Mouse (Mus musculus): ENCODE data around the gene Rap1a. TPM values are rescaled to one million over a fixed set of nuclear protein-coding genes. Genes with fewer than 3 reads are reported as not detected.
"Not testable (repeated sequence)": the region's sequence is repeated elsewhere in the genome, so short reads cannot be mapped to it uniquely, and the experiment has no call there.

Gene Rap1a
- total RNA-seq, 2 experiments from 2014 or later: 81.0 to 87.5 TPM

DNA sequence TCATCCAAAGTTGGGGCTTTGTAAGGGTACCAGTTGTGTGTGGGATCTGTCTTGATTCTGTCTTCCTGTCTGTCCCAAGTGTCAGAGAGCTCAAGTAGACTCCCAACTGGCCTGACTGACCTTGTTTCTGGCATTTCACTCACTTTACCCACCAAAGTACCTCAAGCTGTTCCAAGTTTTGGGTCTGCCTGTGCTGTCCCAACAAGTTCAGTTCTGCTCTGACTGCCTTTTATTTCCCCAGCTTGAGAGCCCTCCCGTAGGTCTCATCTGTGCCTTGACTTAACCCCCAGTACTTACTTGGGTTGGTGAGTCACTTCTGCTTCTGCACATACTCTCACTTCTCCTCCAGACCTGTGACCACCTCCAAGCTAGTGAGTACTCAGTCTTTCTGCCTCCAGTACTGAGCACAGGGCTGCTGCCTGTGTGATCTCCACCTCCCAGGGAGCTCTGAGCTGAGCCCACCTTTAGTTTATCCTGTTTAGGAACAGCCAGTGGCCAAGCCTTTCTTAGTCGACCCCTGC, 79.4 kb downstream of the Rap1a start:
- intact Hi-C loops (cut with DNase I): no loop called here
- DNase-seq: no peak

DNA sequence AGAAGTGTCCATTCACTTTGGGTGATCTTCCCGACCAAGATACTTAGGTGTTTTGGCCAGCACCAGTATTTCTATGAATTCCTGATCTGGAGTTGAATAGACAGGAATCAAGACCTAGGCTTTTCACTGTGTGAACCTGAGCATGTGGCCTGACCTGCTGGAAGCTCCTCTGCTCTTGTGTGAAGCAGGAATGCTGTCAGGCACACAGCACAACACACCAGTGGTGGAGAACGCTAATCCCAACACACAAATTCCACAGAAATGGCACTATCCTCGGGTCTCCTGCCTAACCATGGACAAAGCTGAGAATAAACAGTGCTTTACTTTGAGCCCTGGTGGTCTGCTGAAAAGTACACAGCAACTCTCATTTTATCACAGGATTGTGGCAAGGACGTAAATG, 80.6 kb downstream of the Rap1a start:
- intact Hi-C loops (cut with DNase I): no loop called here
- DNase-seq: no peak

DNA sequence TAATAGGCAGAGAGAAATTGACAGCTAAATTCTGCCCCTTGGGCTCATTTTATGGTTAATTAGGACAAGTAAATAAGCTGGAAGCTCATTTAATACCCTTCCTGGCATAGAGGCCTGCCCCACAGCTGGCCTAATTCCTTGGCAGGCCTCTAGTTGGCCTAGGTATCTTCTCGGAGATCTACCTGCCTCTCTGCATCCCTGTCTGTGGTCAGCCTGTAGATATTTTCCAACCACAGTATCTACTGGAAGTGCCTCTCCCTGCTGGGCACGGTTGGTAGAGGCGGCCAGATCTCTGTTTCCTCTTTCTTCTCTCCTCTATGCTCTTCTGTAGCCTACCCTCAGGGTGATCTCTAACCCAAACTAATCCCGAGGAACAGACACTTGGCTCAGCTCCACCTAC, 81.2 kb downstream of the Rap1a start:
- intact Hi-C loops (cut with DNase I): no loop called here
- no peak for DNase-seq

DNA sequence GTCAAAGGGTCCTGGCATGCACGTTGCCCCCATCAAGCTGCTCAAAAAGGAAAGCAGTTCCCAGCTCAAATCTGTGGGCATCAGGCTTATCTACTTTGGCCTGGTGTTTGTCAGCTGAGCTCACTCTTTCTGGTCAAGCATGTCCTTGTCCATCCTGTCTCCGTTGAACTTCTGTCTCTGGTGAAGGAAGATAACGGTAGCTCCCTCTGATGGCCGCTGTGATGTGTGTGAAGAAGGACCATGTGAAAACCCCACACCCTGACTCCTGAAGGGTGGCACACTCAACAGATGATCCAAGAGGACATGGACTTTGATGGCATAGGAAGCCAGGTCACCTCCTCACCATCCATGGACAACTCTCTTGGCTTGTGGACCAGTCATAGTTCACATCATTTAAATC, 82.4 kb downstream of the Rap1a start:
- intact Hi-C loops (cut with DNase I): no loop called here
- no peak for DNase-seq

DNA sequence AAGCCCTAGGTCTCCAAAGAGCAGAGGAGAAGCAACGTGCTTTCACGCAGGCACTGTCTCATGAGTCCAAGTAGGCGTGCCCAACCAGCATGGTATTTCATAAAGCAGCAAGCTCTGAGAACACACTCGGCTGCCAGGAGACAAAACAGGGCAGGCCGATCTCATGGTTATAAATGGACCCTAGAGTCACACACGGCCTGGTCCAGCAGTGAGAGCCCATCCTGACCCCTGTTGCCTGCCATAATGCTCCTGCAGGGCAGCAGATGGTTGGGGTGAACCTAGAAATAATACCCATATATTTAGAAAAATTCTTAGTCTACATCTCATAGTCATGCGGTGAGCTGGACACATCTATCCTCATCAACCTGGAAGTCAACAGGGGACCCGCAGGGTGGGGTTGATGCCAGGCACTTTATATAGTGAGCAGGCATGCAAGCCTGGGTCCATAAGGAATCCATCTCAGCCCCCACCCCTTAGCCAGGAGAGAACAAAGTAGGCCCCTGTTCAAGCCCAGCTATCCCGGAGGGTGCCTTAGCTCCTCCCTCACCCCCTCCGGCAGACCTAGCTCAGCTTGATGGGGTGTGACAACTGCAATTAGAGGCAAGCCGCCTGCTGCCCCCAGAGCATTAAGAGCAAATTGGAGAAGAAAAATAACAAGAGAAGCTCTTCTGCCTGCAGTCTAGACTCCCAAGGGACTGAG, 83.1 kb downstream of the Rap1a start:
- peak; percentile 21 to 32 for DNase-seq
- intact Hi-C loops (cut with DNase I): no loop called here

DNA sequence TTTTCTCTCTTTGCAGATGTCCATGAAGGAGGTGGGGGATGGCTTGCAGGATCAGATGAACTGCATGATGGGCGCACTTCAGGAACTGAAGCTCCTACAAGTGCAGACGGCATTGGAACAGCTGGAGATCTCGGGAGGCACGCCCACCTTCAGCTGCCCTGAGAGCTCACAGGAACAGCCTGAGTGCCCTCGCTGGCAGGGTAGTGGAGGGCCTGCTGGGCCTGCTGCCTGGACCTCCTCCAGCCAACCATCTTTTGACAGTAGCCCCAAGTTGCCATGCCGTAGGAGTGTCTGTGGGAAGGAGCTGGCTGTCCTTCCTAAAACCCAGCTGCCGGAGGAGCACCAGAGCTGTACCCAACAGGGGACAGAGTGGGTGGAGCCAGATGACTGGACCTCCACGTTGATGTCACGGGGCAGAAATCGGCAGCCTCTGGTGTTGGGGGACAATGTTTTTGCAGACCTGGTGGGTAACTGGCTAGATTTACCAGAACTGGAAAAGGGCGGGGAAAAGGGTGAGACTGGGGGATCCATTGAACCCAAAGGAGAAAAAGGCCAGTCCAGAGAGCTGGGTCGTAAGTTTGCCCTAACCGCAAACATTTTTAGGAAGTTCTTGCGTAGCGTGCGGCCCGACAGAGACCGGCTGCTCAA, 84.7 kb downstream of the Rap1a start:
- peak; percentile 24 to 27 for DNase-seq
- intact Hi-C loops (cut with DNase I): no loop called here

DNA sequence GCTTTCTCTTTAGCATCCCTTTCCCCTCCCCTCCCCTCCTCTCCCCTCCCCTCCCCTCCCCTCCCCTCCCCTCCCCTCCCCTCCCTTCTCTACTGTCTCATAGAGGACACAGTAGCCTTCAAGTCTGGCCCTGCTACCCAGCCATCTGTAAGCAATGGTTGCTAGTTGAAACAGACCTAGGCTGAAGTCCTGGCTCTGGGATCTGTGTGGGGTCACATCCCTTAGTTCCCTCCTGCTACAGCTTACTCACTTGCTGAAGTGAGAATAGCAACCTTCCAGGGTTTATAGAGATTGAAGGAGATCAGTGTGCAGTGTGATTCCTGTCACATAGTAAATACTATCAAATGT, 86.3 kb downstream of the Rap1a start:
- DNase-seq: no peak

DNA sequence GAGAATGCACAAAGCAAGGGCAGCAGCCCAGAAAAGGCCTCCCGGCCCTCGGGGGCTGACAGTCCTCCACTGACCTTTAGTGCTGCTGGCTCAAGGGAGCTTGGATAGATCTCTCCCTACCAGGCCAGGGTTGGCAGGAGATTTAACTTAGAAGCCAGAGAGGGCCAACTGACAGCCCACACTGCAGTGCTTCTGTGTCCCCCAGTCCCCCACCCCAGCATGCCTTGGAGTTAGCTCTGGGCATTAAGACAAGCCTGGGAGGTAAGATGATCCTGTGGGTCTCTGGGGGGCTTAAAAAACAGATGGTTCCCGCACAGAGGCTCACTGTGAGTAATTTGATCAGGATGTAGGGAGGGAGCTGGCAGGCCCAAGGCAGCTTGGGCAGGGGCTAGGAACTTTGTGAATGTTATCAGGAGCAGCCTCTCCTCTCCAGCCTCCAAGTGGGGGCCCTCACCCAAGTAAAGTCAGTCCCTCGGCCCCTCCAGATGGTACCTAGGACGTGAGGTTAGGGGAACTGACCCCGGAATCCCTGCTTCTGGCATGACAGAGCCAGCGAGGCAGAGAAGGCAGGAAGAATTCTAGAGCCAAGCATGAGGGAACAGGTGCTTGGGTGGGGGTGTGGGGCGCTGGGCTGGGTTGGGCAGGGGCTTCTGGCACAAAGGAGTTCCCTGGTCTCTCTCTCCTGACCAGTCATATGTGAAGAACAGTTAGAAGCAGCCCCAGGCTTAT, 86.9 kb downstream of the Rap1a start:
- DNase-seq: peak; percentile 17 to 50
- intact Hi-C loops (cut with DNase I): no loop called here

More for the DNA sequence above, 86.3 kb downstream of the Rap1a start:
- intact Hi-C loops (cut with DNase I): no loop called here

DNA sequence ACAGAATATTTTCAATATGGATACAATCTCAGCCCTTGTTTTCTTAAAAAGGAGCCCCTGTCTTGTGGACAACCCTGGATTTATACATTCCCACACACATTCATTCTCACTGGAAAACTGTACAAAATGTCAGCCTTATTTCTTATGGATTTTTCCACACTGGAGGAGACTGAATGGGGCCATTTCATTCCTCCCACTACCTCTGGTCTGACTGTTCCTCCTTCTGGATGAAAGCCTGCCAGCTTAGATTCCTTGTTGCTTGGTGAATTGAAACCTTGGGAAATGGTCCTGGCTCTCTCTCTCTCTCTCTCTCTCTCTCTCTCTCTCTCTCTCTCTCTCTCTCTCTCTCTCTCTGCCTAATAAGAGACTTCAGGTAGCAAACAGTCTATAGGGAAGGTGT, 88.3 kb downstream of the Rap1a start:
- intact Hi-C loops (cut with DNase I): no loop called here
- DNase-seq: no peak

DNA sequence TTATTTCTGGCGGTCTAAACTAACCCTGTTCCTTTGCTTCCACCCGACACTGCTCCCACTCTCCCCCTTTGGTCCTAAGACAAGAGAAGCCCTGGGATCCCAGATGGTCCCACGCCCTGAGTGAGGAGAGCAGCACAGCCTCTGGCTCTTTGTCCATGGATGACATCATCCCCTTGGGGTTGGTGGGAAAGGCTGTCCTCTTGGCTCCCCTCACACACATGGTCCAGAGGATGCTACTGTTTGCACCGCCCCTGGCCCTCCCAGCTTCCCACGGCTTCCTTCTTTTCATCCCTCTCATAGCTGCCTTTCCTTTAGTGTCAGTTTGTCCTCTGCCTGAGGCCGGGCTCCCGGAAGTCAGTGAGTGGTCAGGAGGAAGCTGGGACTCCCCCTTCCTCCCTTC, 89.4 kb downstream of the Rap1a start:
- intact Hi-C loops (cut with DNase I): no loop called here
- peak; percentile 38 to 67 for DNase-seq

DNA sequence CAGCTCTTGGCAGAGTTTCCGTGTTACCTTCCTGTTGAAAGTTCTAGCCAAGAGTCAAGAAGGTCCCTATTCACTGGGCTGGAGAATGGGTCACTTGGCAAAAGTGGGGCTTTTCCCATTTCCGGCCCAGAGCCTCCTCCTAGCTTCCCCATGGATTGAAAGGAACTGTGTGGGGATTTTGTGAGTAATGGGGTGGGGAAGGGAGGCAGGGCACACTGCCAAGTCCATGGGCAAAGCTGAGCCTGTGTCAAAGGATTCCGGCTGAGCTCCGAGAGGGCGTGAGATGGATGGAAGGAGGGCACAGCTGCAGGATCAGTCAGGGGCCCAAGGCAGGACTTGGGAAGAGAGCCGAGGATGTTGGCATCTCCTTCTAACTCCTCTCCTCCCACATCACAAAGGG, 90.9 kb downstream of the Rap1a start:
- DNase-seq: peak in 1 of 2 experiments; percentile 25
- intact Hi-C loops (cut with DNase I): no loop called here

DNA sequence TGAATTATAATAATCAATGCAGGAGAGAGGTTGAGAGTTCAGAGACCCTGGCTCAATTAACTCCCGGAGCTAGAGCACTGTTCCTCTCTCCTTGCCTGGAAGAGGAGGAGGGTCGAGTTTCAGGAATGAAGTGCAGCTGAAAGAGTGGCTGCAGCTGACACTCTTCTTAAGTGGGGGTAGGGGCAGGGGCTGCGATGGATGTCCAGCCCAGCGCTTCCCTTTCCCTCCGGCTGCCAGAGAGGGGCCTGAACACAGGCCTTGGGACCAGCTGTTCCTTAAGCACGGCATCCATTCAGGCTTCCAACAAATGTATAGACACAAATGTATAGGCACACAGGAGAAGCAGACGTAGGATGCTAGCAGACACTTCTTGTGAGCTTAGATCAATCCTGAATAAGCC, 93.5 kb downstream of the Rap1a start:
- no peak for DNase-seq
- intact Hi-C loops (cut with DNase I): no loop called here

DNA sequence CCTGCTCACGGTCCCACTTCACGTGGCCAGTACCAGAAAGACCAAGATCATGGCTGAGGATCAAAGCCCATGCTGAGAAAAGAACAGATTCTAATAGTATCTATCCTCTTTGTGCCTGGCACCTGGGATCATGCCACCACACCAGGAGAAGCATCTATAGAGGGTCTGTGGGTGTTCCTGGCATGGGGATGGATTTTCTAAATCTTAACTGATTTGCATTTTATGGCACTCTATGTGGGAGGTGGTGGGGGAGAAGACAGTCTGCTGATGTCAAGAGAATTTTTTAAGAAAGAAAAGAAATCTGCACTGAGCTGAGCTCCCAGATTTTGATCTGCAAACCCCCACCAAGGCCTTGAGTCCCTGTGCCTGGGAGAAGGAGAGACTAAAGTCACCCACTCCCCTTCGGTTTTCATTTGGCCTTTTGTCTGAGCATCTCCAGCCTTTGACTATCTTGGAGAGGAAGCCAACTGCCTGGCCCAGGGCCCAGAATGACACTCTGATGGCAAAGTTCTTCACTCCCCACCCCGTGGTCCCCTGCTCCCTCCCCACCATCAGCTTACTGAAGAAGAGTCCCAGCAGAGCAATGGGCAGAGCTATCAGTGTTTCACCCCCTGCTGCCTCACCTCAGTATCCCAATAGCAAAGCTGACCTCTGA, 94.6 kb downstream of the Rap1a start:
- intact Hi-C loops (cut with DNase I): no loop called here
- no peak for DNase-seq

DNA sequence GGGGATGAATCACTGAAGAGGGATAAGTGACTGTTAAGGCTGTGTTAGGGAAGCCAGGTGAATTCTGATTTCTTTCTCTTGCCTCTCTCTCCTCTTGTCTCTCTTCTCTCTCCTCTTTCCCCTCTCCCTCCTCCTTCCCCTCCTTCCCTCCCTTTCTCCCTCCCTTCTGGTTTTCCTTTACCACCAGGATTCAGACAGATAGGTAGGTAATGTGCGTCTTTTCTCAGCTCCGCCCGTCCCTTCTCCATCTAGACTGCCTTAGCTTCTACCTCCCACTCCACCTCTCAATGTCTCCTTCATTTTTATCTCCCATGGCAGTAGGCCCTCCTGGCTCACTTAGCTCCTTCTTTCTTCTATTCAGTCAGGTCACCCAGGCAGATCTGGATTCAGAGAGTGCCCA, 95.6 kb downstream of the Rap1a start:
- intact Hi-C loops (cut with DNase I): no loop called here
- DNase-seq: no peak

DNA sequence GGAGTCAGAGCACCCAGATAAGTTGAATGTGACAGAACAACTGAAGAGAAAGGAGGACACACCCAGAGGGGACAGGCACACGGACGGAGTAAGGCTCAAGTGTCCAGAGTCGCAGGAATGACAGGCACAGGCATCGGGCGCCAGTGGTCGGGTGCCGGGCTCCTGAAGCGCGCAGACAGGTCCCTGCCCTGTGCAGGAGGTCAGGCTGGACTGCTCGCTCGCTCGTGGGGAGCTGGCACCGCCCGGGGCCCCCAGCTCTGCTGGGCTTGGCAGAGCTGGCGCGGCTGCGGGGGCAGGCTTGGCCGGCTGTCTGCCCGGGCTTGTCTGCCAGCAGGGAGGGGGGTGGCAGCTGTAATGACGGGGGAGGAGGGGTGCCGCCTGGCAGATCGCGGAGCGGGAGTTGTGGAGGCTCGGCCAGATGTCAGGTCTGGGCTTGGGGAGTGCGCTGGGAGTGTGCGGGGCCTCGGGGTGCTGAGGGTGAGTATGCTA, 96.0 kb downstream of the Rap1a start:
- peak; percentile 47 to 57 for DNase-seq
- intact Hi-C loops (cut with DNase I): no loop called here

DNA sequence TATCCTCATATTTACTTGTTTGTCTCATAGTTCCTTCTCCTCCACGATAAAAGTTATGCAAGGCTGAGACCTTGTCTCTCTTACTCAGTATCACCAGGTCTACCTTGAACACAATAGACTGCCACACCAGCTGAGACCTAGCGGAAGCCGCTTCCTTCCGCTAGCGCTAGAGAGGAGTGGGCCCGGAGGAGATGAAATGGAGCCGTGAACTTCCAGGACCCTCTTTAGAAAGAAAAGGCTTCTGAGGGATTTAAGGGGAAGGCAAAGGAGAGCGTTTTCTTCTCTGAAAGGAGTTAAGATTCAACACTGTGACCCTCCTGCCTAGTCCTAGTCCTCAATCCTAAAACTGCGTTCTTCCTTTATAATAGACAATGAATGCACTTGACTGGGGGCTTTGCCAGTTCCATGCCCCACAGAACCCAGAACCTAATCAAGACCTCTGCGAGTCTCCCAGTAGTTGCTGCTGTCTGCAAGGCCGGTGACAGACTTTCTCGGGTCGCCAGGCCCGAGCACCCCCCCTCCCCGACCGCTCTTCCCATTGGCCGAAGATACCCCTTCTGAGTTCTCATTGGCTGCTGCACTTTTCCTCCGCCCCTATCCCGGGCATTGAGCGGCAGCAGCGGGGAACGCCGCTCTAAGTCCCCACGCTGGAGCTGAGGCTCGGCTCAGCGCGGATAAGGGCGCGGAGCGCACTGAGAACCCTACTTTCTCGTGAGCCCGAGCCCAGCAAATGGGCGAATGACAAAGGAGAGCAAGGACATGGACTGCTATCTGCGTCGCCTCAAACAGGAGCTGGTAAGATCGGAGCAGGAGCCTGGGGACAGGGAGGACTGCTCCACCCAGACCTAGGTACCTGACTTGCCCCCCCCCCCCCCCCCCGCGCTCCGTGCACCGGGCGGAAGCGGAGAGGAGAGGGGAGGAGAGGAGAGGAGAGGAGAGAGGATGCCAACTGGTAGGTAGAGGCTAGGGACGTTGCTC, 96.8 kb downstream of the Rap1a start, which contains the start of gene Inka2:
Gene Inka2, plus strand, starts transcription at position 569 of the 978 bp plus-strand sequence.
- intact Hi-C loops (cut with DNase I): no loop called here
- DNase-seq: peak; percentile 66 to 75

DNA sequence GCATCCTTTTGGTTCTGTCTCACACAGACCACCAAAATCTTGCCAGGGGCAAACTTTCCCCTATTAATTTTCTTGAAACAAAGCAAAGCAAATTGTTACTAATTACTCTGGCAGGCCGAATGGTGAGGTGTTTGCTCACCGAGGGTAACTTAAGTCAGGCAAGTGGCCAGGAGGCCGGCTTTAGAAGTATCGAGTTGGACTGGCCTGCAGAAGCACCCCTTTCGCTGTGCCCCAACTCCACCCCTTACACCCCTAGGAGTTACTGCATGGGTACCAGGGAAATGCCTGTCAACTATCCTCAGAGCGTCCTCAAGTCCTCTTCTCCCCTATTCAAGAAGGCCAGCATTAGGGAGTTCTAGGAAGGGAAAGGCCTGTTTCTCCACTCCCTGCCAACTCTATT, 97.6 kb downstream of the Rap1a start:
- intact Hi-C loops (cut with DNase I): no loop called here
- DNase-seq: no peak

DNA sequence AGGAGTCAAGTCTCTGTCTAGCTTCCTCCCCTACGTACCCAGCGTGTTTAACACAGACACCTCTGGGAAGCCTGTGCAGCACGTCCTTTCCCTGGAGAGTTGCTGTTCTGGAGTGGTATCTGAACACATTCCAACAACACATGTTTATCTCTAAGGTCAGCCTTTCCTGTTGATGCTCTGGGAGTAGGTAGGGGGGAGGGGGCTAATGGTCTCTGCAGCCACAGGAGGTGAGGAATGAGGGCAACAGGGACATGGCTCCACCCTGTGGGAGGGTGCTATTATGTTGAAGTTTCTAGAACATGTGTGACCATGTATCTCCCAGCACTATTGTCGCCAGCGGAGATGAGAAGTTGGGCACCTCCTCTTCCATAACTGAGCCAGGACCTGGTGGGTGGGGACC, 99.7 kb downstream of the Rap1a start:
- intact Hi-C loops (cut with DNase I): no loop called here
- DNase-seq: peak in 1 of 2 experiments; percentile 20

DNA sequence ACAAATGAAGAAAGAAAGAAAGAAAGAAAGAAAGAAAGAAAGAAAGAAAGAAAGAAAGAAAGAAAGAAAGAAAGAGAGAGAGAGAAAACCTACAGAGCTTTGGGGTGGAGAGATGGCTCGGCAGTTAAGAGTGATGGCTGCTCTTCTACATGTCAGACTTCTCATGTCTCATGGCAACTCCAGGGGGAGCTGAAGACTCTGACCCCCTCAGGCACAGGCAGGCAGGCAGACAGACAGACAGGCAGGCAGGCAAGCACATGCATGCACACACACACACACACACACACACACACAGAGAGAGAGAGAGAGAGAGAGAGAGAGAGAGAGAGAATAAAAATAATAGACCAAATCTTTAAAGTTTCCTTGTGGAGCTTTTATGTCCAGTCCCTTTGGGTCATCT, 100.3 kb downstream of the Rap1a start:
- DNase-seq; intact Hi-C loops (cut with DNase I): not testable (repeated sequence)

Data from gastrocnemius, postnatal 36 days (tissue).